In the genomic region with DNA sequence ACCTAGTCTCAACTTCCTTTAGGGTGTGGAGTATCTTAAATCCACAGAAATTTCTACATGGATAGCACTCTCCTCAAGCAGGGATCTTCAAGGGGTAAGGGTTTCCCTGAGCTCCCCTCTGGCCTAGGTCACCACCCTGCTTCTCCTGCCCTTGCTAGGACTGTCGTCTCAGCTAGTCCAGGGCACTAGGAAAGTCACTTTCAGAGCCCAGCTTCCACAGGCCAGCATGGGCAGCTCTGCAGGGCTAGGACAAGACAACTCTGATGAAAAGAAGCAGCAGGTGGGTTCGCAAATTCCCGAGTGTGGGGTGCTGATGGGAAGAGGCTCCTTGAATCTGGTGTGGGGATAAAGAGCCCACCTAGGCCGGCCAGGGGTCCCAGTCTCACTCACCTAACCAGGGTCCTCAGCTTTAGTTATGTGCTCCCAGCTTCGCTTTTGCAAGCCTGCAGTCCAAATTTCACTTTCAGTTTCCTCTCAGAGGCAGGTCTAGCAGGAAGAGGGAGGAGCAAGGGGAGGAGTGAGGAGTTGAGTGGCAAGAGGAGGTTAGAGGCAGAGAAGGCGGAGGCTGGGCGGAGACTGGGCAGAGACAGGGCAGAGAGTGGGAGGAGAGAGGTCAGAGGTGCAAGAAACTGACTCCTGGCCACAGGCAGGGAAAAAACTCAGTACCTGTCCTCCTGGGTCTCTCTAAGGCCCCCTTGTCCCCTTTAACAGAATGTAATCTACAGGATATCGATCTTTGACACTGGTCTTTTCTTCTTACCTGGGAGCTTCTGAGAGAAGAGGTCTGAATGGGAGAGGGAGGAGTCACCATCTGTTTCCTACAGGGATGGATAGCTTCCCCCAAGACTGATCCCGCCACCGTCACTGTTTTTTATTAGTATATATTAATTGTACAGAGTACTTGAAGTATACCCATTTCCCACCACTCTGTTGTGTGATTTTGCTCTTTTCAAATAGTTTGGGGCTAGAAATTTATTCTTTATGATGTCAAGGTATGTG, we compare ENCODE assay signal across 7 mouse cellular contexts. TPM values are rescaled to one million over a fixed set of nuclear protein-coding genes. Genes with fewer than 3 reads are reported as not detected.
A peak's percentile ranks its signal among the peaks of the same experiment; 100 is the strongest.
DNase-seq lines count a peak whose midpoint lies in the region; ATAC-seq and TF ChIP-seq lines count a peak whose summit lies in the region.

Gene Trim21 (minus strand): TSS at position 488 of the 999 bp plus-strand sequence.

- no peaks in the 10 kb centered on the region for H3K36me3 ChIP-seq in embryonic facial prominence, embryonic 11.5 days (replicated peaks; ENCODE audit: control insufficient read depth, insufficient read depth, low read depth, low read length)
- peaks cover 25% of the 10 kb centered on the region for H3K36me3 ChIP-seq in intestine, postnatal 0 days (ENCODE audit: control insufficient read depth, insufficient read depth)
- H3K36me3 ChIP-seq in midbrain, embryonic 11.5 days (ENCODE audit: control insufficient read depth, insufficient read depth, low read length): no peaks in the 10 kb centered on the region

- peak; percentile 94 for DNase-seq in adrenal gland, postnatal 14 days
- peak; percentile 70 for DNase-seq in embryonic facial prominence, embryonic 11.5 days (ENCODE audit: low spot score)
- DNase-seq in left cerebral cortex, postnatal 4 days: peak; percentile 48
- peak; percentile 93 for DNase-seq in midbrain, embryonic 11.5 days (ENCODE audit: low spot score, missing footprints)
- DNase-seq in skeletal muscle tissue, adult 2 months (ENCODE audit: low read depth, low spot score): peak; percentile 78

- no peaks in the 10 kb centered on the region for H3K27me3 ChIP-seq in embryonic facial prominence, embryonic 11.5 days (ENCODE audit: control insufficient read depth, insufficient read depth, low read length)
- no peaks in the 10 kb centered on the region for H3K27me3 ChIP-seq in intestine, postnatal 0 days (replicated peaks; ENCODE audit: control insufficient read depth, insufficient read depth, low read length)
- H3K27me3 ChIP-seq in midbrain, embryonic 11.5 days (ENCODE audit: control insufficient read depth, insufficient read depth, low read length): no peaks in the 10 kb centered on the region

- ATAC-seq in embryonic facial prominence, embryonic 11.5 days (replicated peaks; ENCODE audit: insufficient number of reproducible peaks, low FRiP score, low TSS enrichment, low read depth): peak; percentile 93
- ATAC-seq in granulocyte monocyte progenitor cell, adult 5-6 weeks (replicated peaks; ENCODE audit: poor library complexity, severe bottlenecking): peak; percentile 98
- peak; percentile 99 for ATAC-seq in intestine, postnatal 0 days
- peak; percentile 87 for ATAC-seq in midbrain, embryonic 11.5 days (ENCODE audit: low FRiP score)

- TF ChIP-seq CTCF in intestine, postnatal 0 days (IDR thresholded peaks at IDR 0.05; ENCODE audit: low read depth): no peak

- no peak within 1 kb of the TSS for H3K27ac ChIP-seq in embryonic facial prominence, embryonic 11.5 days (replicated peaks; ENCODE audit: low read depth, low read length)
- H3K27ac ChIP-seq in intestine, postnatal 0 days (ENCODE audit: low read depth, low read length): 0 out of 2 replicates have a peak within 1 kb of the TSS, but pooled peaks have one; percentile 54
- H3K27ac ChIP-seq in midbrain, embryonic 11.5 days (ENCODE audit: low read depth, low read length): no peak within 1 kb of the TSS

- no peaks in the 10 kb centered on the region for H3K9me3 ChIP-seq in embryonic facial prominence, embryonic 11.5 days (replicated peaks; ENCODE audit: control insufficient read depth, low read length)
- H3K9me3 ChIP-seq in intestine, postnatal 0 days (ENCODE audit: control insufficient read depth): no peaks in the 10 kb centered on the region
- no peaks in the 10 kb centered on the region for H3K9me3 ChIP-seq in midbrain, embryonic 11.5 days (ENCODE audit: control insufficient read depth, low read length)

- H3K4me2 ChIP-seq in embryonic facial prominence, embryonic 11.5 days (ENCODE audit: low read depth, low read length): peak within 1 kb of the TSS; percentile 39
- H3K4me2 ChIP-seq in intestine, postnatal 0 days (replicated peaks; ENCODE audit: low read depth): peak within 1 kb of the TSS; percentile 73
- H3K4me2 ChIP-seq in midbrain, embryonic 11.5 days: peak within 1 kb of the TSS; percentile 36; the same call in 1 of the 2 replicates

- 18% methylated on average over 10 of the region's 10 CpGs for WGBS in embryonic facial prominence, embryonic 11.5 days
- WGBS in intestine, postnatal 0 days: 11% methylated on average over 10 of the region's 10 CpGs
- WGBS in midbrain, embryonic 11.5 days: 26% methylated on average over 10 of the region's 10 CpGs

- peak within 1 kb of the TSS; percentile 42 for H3K9ac ChIP-seq in embryonic facial prominence, embryonic 11.5 days (replicated peaks; ENCODE audit: low read length)
- peak within 1 kb of the TSS; percentile 59 for H3K9ac ChIP-seq in intestine, postnatal 0 days (ENCODE audit: low read depth, low read length)
- H3K9ac ChIP-seq in midbrain, embryonic 11.5 days (ENCODE audit: low read length): peak within 1 kb of the TSS; percentile 13; the same call in 1 of the 2 replicates

- intact Hi-C loops in left cerebral cortex, postnatal 4 days (cut with DNase I): no loop called here

- peak within 1 kb of the TSS; percentile 36 for H3K4me3 ChIP-seq in embryonic facial prominence, embryonic 11.5 days (ENCODE audit: low read depth, low read length)
- peak within 1 kb of the TSS; percentile 78 for H3K4me3 ChIP-seq in intestine, postnatal 0 days (ENCODE audit: low read depth, low read length)
- H3K4me3 ChIP-seq in midbrain, embryonic 11.5 days (ENCODE audit: low read depth, low read length): peak within 1 kb of the TSS; percentile 17

- no peaks in the 10 kb centered on the region for H3K4me1 ChIP-seq in embryonic facial prominence, embryonic 11.5 days (ENCODE audit: control insufficient read depth, insufficient read depth, low read length)
- H3K4me1 ChIP-seq in intestine, postnatal 0 days (replicated peaks; ENCODE audit: control insufficient read depth, insufficient read depth, low read length): no peaks in the 10 kb centered on the region
- H3K4me1 ChIP-seq in midbrain, embryonic 11.5 days (ENCODE audit: control insufficient read depth, insufficient read depth, low read length): no peaks in the 10 kb centered on the region

RNA-seq across cellular contexts. Expression of gene Trim21, which starts in this region (rescaled TPM):
- 12.3 and 12.5 TPM in 2 replicates for total RNA-seq in adrenal gland, postnatal 14 days (2021)
- 0.52 and 0.72 TPM in 2 replicates for polyA plus RNA-seq in embryonic facial prominence, embryonic 11.5 days (2014; fragmentation: Nextera tagmentation; extraction: Ambion mirVana)
- 14.9 and 15.9 TPM in 2 replicates for total RNA-seq in granulocyte monocyte progenitor cell, adult 5-6 weeks (2014; fragmentation: Nextera tagmentation)
- total RNA-seq in granulocyte monocyte progenitor cell, adult 5-6 weeks (2017): 31.5 and 33.5 TPM in 2 replicates
- polyA plus RNA-seq in intestine, postnatal 0 days (2015; fragmentation: Nextera tagmentation; extraction: Ambion mirVana): 0.48 and 0.66 TPM in 2 replicates
- 1 to 10 TPM; 1.9 to 2.3 TPM for total RNA-seq in left cerebral cortex, postnatal 4 days (2021)
- polyA plus RNA-seq in midbrain, embryonic 11.5 days (2014; fragmentation: Nextera tagmentation; extraction: Ambion mirVana): 0.42 and 0.44 TPM in 2 replicates

Comparison
In these comparisons a context has a peak if more than half of its experiments do, and no peak if none do; other contexts are left out.
1. Peak in DNase-seq, ATAC-seq, H3K4me3 ChIP-seq, H3K9ac ChIP-seq and H3K4me2 ChIP-seq in embryonic facial prominence, embryonic 11.5 days; RNA of the gene not detected or under 1 TPM.
2. Peak in ATAC-seq, H3K4me3 ChIP-seq, H3K27ac ChIP-seq, H3K9ac ChIP-seq and H3K4me2 ChIP-seq in intestine, postnatal 0 days; RNA of the gene not detected or under 1 TPM.
3. Peak in DNase-seq, ATAC-seq, H3K4me3 ChIP-seq, H3K9ac ChIP-seq and H3K4me2 ChIP-seq in midbrain, embryonic 11.5 days; RNA of the gene not detected or under 1 TPM.
4. H3K4me3 ChIP-seq: peak in every context shown above with its lines; median percentile 78 in intestine, postnatal 0 days; 36 in embryonic facial prominence, embryonic 11.5 days; 17 in midbrain, embryonic 11.5 days.